In the genomic region with DNA sequence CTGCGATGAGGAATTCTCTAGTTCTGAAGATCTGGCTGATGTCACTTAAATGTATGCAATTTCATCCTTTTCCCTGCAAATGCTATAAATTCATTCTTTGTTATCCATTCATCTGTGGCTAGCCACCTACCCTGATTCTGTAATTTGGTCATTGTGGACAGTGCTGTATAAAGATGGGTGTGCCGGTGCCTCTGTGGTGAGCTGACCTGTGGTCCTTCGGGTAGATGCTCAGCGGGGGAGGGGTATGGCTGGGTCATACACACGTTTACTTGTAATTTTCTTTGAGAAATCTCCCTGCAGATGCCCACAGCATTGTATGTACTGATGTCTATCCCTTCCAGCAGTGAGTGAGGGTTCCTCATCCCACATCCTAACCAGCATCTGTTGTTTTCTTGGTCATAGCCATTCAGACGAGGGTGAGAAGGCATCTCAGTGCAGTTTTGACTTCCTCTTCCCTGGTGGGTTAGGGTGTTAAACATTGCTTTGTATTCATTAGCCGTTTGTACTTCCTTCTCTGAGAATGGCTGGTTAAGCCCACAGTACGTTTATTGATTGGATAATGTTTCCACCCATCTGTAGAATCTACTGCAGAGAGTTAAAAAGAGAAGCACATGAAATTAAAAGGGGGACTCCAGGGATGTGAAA, we compare ENCODE assay signal across 8 mouse cellular contexts.
"Had no signal": no experiment of that assay in that cellular context is flagged by ENCODE, and none has a peak within 500 bp of the region (broad histone marks: within the 10 kb centered on the region; RNA-seq: fewer than 3 reads in every experiment).

No protein-coding gene starts in this region.

- H3K4me3 ChIP-seq: limb, embryonic 13.5 days; midbrain, embryonic 10.5 days; stomach, embryonic 15.5 days had no signal

- ATAC-seq: midbrain, embryonic 16.5 days had no signal

- DNase-seq: kidney, postnatal 14 days; left cerebral cortex, postnatal 4 days; right cerebral cortex, postnatal 14 days had no signal

- H3K9ac ChIP-seq: limb, embryonic 13.5 days; liver, embryonic 14.5 days; stomach, embryonic 15.5 days had no signal

- H3K36me3 ChIP-seq: limb, embryonic 13.5 days; midbrain, embryonic 10.5 days; stomach, embryonic 15.5 days had no signal

- H3K4me1 ChIP-seq: midbrain, embryonic 10.5 days had no signal

- H3K27ac ChIP-seq: limb, embryonic 13.5 days; liver, embryonic 14.5 days; midbrain, embryonic 10.5 days; stomach, embryonic 15.5 days had no signal

- H3K27me3 ChIP-seq: limb, embryonic 13.5 days; stomach, embryonic 15.5 days had no signal
